Mouse (Mus musculus) mesoderm, embryonic 11.5 days (tissue): ENCODE results near the gene Sun1.

ENCODE experiments used
- DNase-seq: peaks from one replicate; pipeline ENCODE4 v3.0.0-alpha.2; 2012; ENCODE audit warnings: low read depth, low spot score

The Sun1 gene

DNA sequence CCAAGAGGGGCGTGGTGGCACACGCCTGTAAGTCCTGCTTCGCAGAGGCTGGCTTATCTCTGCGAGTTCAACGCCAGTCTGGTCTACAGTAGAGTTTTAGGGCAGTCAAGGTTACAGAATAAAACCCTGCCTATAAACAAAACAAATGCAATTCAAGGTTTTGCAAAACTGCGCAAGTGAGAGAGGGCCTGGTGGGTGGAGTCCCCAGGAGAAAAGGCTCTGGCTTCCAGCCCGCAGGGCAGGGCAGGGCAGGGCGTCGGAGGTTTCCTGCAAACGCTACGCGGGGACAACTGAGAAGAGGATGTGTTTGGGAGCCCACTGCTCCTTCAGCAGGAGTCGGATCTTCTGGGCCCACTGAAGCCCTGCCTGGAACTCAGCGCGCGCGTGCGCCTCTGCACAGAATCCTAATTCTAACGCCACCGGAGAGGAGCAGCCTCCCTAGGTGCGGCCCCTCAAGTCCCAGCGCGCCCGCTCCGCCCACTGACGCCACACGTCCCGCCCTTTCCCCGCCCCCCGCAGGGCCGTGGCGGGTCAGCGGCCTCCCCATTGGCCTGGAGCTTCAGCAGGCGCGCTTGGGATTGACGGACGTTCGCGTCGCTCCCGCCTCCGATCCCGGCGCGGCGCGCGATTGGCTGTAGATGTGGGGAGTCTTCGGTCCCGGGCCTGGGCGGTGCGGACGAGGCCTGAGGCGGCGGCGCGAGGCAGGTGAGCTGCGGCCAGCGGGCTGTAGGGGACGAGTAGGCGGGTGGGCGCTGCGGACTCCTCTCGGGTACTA, at the start of gene Sun1:
Gene Sun1 (plus strand): TSS at position 643 of the 775 bp plus-strand sequence.
- DNase-seq = peak; percentile 97

DNA sequence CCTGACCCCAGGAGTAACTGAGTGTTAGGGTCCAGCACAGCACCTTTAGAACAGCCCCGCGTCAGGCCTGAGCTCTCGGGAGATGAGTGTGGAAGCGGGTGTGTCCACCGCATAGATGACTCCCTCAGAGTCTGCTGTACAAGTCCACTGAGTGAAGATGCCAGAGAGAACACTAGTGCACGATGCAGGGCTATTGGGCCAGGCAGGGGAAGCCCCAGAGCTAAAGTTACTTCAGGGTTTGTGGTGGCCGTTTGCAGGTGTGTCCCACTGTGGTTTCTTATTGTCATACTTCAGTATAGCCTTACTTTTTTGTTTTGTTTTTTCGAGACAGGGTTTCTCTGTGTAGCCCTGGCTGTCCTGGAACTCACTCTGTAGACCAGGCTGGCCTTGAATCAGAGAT, 39.5 kb upstream of the Sun1 start:
- DNase-seq = no peak

DNA sequence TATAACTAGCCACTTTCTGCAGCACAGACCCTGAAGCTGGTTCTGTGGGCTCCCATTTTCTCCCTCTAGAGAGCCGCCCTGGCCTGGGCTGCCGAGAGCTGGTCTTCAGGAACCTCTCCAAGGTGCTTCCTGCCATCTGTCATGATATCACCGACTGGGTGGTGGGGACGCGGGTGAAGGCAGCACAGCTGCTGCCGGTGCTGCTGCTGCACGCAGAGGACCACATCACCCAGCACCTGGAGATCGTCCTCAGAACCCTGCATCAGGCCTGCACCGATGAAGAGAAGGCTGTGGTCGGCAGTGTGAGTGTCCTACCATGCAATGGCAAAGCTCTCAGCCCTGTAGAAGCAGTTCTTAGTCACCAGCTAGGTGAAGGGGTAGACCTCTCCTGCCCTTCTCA, 38.8 kb upstream of the Sun1 start:
- no peak for DNase-seq

DNA sequence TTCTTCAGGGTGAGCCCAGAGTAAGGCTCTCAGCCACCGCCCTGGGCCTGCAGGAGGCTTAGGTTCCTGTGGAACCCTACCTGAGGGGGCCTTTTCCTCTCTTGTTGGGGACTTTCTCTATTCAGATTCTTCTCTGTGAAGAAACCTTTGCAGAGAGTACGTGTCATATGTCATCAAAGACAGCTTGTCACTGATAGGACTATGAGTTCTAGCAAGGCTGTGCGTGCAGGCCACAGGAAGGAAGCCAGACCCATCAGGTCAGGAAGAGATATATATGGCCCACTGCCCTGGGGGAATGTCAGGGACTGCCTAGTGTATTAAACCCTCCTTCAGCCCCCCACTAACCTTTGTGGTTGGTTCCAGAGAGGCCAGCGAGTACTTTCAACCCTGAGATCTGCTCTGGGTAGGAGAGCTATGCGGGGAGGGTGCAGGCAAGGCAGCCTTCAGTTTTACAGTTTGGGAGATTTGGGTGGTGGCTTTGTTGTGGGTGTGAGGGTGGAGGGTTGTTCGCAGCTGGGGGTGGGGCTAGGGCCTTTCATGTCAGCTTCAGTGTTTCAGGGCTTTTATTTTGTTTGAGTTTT, 33.6 kb upstream of the Sun1 start:
- no peak for DNase-seq

DNA sequence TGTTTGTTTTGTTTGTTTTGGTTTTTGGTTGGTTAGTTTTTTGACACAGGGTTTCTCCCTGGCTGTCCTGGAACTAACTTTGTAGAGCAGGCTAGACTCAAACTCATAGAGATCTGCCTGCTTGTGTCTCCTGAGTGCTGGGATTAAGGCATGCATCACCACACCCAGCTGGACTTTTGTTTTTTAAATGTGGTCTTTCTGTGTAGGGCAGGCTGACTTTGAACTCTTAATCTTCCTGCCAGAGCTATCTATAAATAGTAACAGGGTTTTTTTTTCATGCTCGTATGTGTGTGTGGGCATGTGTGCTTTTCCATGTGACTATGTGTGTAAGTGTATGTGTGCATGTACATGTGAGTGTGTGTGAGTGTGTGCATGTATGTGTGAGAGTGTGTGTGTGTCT, 32.9 kb upstream of the Sun1 start:
- no peak for DNase-seq

DNA sequence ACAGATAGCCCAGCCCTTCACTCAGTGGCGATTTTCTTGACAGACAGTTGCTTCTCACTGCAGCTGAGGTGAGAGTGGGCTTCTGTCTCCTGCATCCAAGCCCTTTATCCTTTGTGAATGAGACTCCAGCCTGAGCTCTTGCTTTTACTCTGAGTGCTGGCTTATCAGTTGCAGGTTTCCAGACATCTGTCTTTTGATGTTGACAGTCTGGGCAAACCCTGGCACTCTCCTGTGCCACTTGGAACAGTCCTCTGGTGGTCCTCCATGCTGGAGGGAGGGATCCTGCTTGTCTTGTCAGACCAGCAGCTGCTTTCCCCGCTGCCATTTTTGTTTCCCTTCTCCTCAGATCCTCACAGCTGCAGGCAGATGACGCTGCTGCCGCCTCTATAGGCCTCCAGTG, 28.5 kb upstream of the Sun1 start:
- DNase-seq = no peak

DNA sequence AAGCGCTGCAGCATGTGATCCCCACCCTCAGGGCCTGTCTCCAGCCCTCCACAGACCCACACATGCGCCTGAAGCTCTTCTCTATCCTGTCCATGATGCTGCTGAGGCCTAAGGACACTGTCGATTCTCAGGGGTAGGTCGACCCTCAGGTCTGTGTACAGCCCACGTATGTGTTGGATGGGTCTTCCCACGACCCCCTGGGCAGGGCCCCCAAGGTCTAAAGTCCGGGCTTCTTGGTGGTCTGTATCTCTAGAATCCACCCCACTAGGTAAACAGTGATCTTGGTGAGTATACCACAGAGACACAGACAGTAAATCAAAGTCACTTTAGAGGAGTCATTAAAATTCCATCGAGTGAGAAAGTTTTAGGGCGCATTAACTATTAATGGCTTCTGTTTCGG, 26.3 kb upstream of the Sun1 start:
- peak; percentile 41 for DNase-seq

DNA sequence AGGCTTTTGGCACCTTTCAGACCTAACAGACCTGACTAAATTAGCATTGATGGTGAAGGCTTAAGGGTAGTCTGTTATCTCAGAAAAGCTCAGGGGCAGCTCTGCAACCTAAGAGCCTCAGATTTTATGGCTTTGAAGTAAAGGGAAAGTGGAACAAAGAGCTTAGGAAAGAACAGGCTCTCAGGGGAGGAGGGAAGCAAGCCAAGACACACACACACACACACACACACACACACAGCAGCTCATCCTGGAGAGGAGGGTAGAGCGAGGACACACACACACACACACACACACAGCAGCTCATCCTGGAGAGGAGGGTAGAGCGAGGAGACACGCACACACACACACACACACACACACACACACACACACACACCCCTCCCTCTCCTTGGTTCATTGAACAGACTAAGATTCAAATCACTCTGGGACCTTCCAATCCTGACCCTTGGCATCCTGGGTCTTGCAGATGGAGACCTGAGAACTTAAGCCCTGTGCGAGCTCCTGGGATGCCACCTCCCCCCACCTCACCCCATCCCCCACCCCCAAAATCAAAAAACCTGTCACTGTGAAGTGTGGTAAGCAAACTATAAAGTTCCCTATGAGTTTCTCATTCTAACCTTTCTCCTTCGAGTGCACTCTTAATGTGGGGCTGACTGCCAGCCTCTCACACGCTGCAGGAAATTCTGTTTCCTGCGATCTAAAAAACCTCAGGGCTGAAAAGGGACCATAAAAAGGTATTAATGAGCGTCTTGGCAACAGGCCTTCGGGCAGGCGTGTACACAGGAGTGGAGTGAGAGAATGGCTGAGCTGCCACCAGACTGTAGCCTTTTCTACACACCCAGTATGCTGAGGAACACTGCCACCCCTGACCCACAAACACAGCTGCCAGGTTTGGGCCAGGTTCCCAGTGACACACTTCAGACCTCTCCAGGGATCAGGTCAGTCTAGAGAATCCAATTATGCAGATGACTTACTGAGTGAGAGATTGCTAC, 25.6 kb upstream of the Sun1 start:
- DNase-seq = no peak

DNA sequence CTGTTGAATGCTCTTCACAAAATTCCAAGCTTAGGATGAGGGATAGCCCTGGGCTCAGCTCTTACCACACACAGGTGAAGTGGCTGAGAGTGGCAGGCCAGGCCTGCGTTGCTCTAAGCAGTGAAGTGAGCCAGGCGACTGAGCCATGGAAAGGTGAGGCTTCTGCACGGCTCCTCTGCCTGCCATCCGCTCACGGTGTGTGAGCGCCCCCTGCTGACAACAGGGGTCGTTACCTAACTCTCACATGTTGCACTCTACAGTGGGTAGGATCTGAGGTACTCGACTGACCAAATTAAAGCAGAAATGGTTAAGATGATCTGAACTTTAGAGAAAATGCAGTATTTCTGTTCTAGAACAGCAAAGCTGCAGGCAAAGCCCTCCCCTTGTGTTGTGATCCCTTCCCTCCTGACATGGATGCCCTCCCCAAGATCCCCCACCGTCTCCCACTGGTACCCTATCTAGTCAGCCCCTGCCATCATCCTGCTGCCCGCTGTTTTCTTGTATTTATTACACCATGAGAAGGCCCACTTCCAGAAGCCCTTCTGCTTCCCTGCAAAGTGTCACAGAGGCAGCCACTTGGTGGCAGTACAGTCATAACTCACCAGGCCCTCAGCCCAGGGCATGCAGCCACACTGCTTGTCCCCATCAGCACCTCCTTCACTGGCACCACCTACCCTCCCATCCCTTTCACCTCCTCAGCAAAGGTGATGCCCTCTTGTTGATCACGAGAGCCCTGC, 21.4 kb upstream of the Sun1 start:
- peak; percentile 83 for DNase-seq

DNA sequence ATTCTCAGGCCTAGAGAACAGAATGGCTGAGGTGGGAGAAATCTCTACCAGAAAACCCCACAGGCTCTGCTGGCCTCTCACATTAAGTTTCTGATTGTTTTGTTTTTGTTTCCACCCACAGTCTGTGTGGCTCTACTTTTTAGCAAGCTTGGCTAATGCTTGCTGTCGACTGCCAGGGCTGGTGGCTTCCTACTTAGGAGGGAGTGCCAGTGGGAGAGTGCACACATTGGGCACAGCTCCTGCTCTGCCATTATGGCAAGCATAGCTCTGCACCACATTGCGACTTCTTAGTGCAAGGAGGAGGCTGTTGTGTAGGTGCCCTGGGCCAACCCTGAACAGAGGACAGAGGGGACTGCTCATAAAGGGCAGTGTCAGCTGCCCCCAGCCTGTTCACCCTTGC, 17.3 kb upstream of the Sun1 start:
- no peak for DNase-seq

DNA sequence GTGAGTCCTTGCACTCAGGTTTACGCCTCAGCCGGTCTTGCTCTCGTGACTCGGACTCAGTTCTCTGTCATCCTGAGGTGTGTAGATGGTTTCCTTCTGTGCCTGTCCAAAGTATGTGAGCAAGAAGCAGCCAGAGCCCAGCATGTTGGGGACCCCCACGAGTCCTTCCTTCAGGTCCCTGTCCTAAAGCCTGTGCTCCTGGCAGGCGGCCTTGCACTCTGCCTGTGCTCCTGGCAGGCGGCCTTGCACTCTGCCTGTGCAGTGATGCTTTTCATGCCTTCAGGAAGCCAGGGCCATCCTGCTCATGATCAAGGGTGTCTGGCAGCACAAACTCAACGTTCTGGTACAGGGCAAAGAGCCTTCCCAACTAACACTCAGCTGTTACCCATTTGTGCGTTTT, 16.8 kb upstream of the Sun1 start:
- DNase-seq = no peak

DNA sequence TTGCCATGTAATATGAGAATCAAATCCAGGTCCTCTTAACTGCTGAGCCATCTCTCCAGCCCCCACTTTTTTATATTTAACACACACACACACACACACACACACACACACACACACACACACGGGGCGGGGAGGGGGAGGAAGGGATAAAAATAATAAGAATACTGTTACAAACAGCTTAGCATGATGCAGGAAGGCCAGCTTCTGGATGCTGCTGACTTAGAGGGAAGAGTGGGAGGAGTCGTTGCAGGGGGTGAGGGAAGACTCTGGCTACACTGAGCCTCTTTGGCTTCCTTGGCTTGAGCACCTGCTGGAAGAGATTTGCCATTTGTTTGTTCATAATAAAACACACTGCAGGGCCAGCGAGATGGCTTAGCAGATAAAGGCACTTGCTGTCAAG, 15.5 kb upstream of the Sun1 start:
- no peak for DNase-seq

DNA sequence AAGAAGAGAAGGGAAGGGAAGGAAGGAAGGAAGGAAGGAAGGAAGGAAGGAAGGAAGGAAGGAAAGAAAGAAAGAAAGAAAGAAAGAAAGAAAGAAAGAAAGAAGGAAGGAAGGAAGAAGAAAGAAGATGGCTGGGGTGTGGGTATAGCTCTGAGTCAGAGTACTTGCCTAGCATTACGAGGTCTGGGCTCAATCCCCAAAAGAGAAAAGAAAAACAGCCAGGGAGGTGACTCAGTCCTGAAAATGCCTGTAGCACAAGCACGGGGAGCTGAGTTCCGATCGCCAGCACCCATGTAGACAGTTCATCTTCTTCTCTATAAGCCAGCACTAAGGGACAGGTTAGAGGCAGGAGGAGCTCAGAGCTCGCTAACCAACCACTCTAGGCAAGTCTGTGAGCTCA, 10.7 kb upstream of the Sun1 start:
- no peak for DNase-seq

DNA sequence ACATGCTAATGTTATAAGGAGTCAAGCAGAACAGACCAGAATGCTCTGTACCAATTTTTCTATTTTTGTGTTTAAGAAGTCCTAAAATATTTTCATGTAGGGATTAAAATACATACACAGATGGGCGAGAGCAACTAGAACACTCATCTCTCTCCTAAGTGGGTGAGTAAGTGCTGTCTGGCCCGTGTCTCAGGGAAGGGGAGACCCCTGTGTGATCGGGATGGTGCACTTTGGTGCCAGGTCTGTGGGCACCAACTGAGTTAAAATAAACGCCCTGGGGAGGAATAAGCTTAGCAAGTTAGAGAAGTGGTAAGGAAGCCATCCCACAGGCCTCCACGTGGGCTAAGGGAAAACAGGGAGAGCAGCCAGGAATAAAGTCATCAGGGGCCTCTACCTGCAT, 9.5 kb upstream of the Sun1 start:
- no peak for DNase-seq

DNA sequence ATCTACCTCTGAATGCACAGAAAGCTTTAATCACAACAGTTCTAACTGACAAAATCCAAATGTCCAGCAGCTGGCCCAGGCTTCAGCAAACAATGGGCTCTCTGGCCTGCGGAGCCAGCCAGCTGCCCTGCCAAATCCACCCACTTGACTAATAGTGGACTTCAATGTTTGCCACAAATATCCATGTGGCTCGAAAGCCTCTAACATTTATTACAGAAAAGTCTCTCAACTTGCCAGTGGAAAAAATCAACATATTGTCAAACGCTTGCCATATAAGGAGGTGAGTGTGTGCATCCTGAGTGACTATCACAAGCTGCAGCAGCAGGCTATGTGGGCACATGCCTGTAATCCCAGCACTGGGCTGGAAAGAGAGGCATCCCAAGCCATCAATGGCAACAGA, 1.7 kb upstream of the Sun1 start:
- no peak for DNase-seq

DNA sequence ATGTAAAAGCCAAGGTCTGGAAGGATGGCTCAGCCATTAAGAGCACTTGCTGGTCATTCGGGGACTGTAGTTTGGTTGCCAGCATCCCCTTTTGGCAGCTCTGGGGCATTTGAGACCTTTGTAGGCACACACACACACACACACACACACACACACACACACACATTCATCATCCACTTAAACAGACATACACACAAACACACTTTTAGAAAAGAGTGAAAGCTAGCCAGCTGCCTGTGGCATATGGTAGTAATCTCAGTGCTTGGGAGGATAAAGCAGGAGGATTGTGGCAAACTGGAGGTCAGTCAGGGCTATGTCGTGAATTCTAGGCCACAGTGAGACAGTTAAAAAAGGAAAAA, 822 bp upstream of the Sun1 start:
- peak; percentile 32 for DNase-seq

DNA sequence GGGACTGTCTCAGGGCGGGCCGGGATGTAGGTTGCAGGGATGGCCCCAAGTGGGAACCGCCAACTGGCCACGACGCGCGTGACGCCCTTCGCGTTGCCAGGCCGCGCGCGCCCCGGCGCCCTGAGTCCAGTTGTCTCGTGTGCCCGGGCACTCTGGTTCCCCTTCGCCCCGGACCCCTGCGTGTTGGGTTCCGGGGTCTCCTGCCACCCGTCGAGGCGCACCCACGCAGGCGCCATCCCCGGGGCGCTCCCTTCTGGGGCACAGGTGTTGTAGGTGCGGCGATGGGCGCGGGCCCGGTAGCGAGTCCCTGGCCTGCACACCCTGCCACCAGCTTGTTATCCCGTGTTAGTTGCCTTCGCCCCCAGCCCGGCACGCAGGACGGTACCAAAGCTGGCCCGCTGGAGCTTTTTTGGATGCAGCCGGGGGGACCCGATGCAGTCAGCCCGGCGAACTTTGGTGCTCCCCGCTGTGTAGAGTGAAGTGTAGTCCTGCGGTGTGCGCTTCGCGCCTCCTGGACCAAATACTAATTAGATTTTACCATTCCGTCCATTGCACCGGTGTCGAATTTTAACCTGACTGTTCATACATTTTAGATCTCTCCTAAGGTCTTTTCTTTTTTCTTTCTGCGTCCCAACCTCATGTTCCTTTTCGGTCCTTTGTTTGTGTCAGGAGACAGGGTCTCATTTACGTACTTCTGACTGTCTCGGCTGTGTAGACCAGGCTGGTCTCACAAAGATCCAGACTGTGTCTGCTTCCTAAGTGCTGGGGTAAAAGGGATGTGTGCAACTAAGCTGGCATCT, 533 bp downstream of the Sun1 start:
- peak; percentile 21 for DNase-seq

DNA sequence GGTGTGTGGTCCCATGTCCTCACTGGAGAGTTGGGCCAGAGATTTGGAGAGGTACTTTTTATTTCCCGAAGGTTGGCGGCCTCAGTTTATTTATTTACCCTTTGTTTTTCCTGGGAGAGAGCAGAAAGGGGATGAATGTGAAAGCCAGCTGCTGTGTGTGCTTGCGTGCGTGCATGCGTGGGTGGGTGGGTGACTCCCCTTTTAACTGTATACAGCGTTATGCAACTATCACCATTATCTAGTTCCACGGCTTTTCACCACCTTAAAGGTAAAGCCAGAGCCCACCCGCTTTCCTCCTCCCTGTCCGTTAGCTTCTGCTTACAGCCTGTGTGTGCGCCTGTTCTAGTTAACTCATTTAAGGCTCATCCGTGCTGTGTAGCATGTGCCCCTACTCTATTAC, 1.7 kb downstream of the Sun1 start:
- DNase-seq = no peak

DNA sequence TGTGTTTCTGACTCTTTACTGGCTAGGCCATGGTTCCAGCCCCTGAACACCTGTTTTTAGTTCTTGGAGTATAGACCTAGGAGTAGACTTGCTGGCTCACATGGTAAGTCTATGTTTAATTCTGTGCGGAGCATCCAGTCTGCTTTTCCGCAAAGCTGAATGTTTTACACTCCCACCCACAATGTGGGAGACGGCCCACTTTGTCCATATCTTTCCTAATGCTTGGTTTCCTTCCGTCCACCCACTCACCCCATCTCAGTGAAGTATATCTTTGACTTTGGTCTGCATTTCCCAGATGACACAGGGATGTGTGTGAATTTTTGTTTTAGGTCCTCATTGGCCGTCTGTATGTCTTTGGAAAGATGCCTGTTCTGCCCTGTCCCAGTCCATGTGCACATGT, 2.9 kb downstream of the Sun1 start:
- DNase-seq = no peak

DNA sequence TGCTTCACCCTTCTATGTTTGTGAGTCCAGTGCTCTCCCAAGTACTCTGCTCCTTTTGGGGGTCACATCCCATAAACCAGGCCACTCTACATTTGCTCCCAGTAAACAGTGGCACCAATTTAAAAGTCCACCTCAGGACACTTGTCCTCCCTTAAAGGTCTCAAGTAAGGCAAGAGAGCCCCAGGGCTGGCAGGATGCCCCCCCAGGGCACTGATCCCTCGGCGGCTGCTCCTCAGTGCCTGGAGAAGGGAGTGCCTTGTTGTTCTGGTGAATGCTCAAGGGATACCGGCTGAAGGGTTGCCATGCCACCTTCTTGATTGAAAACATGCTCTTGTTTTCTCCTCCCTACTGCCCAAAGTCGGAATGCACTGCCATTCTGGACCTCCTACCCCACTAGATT, 5.6 kb downstream of the Sun1 start:
- no peak for DNase-seq

DNA sequence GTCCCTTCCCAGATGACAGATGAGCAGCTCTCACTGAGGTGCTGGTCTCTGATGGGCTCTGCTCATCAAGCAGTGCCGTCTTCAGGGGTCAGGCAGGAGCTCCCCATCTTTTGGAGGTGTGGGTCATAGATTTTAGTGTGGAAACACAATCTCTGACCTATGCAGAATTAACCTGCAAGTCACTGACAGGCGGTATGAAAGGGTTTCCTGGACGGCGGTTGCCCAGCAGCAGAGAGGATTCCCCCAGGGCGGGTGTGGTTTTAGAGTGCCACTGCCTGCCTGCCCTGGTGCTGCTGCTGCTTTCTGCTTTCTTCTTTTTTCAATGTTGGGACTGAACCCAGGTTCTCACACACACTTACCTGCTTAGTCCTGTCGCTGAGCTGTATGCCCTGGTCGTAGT, 6.1 kb downstream of the Sun1 start:
- no peak for DNase-seq
